Mouse (Mus musculus): ENCODE measurements around the gene Rflna. TPM values are rescaled to one million over a fixed set of nuclear protein-coding genes. Genes with fewer than 3 reads are reported as not detected.

Rflna gene
- total and polyA plus RNA-seq, 2 experiments, result 0.22 TPM; not detected in 1

DNA sequence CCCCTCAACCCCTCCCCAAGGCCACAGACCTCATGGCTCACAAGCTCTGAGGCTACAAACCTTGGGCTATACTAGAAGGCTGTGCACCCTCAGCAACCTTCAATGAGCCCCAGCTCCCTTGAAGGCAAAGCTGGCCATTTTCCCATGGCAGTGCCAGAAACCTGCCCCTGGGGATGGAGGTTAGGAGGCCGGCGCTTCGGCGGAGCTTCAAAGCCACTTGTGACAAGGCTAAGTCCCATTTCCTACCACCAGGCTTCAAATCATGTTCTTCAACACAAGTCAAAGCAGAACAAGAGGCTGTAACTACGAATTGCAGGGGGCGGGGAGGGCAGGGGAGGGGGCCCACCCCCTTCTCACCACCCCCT is 53.3 kb downstream of the Rflna start:
- Histone ChIP-seq H3K27ac (replicated peaks; ENCODE audit: insufficient read depth, low read depth, low read length) (no peak overlapping the region), H3K27me3 (ENCODE audit: control insufficient read depth, insufficient read depth, low read length) (no peaks in the 10 kb centered on the region), H3K4me3 (ENCODE audit: insufficient read depth, low read depth, low read length) (no peak overlapping the region), H3K79me2 (ENCODE audit: control insufficient read depth, insufficient read depth, low read length) (peaks cover 10% of the 10 kb centered on the region; the same call in 1 of the 2 replicates), H3K9ac (ENCODE audit: low read depth, low read length) (no peak overlapping the region), H3K4me1 (ENCODE audit: control insufficient read depth, insufficient read depth, low read length) (peaks cover 27% of the 10 kb centered on the region), H3K36me3 (ENCODE audit: control insufficient read depth, insufficient read depth, low read length) (no peaks in the 10 kb centered on the region; the same call in 1 of the 2 replicates)
- TF ChIP-seq CTCF (IDR thresholded peaks at IDR 0.05; ENCODE audit: low read depth, low read length) (no peak), POLR2A (IDR thresholded peaks at IDR 0.05; ENCODE audit: extremely low read depth, insufficient read depth, low read length) (no peak)
- WGBS, result 57% methylated on average over 6 of the region's 6 CpGs
- DNase-seq (ENCODE audit: extremely low read depth, low read depth, low spot score), result no peak

DNA sequence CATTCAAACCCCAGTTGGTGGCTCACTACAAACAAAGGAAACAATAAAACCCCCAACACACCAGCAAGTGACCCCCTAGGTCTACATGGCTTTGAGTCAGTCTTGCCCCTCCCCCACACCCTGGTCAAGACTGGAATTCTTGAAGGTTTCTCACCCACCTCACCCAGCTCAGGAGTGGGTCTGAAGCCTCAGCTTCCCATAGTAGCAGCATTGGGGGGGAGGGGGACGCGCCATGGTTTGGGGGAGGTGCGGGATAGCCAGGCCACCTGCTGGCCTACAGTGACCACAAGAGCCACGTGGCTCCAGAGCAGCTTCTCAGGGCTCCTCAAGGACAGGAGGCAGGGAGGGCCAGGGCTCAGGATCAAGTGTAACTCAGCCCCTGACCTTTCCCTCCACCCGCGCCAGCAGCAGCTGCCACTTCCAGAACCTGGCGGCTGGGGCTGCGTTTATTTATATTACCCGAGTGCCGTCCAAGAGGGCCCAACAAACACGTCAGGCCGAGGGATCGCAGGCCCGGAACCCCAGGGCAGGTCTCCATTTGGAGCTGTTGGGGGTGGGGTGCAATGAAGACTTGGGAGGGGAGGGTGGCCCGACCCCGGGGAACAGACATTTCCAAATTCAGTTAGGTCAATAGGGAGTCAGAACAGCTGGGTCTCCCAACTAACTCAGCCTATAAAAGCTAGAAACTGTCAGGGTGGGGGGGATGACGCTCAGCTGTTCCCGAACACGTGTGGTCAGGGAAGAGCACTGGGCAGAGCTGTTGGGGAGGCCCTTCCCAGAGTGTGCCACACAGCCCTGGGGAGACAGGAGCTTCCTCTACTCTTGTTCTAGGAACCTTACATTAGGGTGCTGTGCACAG is 53.9 kb downstream of the Rflna start:
- Histone ChIP-seq H3K27ac (replicated peaks; ENCODE audit: insufficient read depth, low read depth, low read length) (peak overlapping the region; percentile 24), H3K36me3 (ENCODE audit: control insufficient read depth, insufficient read depth, low read length) (no peaks in the 10 kb centered on the region; the same call in 1 of the 2 replicates), H3K27me3 (ENCODE audit: control insufficient read depth, insufficient read depth, low read length) (no peaks in the 10 kb centered on the region), H3K79me2 (ENCODE audit: control insufficient read depth, insufficient read depth, low read length) (peaks cover 5% of the 10 kb centered on the region; the same call in 1 of the 2 replicates), H3K9ac (ENCODE audit: low read depth, low read length) (peak overlapping the region; percentile 41), H3K4me1 (ENCODE audit: control insufficient read depth, insufficient read depth, low read length) (peaks cover 31% of the 10 kb centered on the region), H3K4me3 (ENCODE audit: insufficient read depth, low read depth, low read length) (peak overlapping the region; percentile 56; the same call in 1 of the 2 replicates)
- TF ChIP-seq POLR2A (IDR thresholded peaks at IDR 0.05; ENCODE audit: extremely low read depth, insufficient read depth, low read length) (no peak), CTCF (IDR thresholded peaks at IDR 0.05; ENCODE audit: low read depth, low read length) (no peak)
- peak; percentile 73 for DNase-seq (ENCODE audit: extremely low read depth, low read depth, low spot score)
- 32% methylated on average over 19 of the region's 19 CpGs for WGBS

DNA sequence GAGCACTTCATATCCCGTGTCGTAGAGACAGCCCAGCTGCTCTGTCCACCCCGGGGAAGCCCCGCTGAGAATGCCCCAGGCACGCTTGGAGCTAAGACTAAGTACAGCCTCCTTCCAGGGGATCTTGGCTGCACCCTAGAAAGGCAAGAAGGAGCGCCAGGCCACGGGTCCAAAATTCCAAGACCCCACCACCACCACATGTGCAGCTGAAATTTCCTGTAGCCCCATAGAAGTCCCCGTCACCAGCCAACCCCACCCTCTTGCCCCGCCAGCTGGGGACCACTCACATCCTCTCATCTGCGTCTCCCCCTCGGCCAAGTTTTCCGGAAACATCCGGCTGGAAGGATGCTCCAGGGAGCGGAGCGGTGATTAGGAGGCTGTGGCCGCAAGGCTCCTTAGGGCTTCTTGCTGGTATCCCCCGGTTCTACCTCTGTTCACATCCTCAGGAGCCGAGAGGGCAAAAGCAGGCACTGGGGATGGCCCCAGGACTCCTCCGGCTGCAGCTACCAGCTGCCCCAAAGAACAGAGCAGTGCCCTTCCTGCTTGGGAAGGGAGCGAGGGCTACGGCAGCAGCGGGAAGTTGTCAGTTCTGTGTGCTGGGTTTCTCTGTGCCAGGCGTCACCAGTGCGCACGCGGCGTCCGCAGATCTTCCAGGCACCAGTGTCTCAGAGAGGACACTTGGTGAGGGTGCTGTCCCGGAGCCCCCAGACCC is 54.7 kb downstream of the Rflna start:
- WGBS, result 51% methylated on average over 29 of the region's 29 CpGs
- Histone ChIP-seq H3K79me2 (ENCODE audit: control insufficient read depth, insufficient read depth, low read length) (no peaks in the 10 kb centered on the region; the same call in 1 of the 2 replicates), H3K9ac (ENCODE audit: low read depth, low read length) (peak overlapping the region; percentile 63), H3K27me3 (ENCODE audit: control insufficient read depth, insufficient read depth, low read length) (no peaks in the 10 kb centered on the region), H3K4me3 (ENCODE audit: insufficient read depth, low read depth, low read length) (peak overlapping the region; percentile 56), H3K27ac (replicated peaks; ENCODE audit: insufficient read depth, low read depth, low read length) (peak overlapping the region; percentile 80), H3K4me1 (ENCODE audit: control insufficient read depth, insufficient read depth, low read length) (peaks cover 31% of the 10 kb centered on the region), H3K36me3 (ENCODE audit: control insufficient read depth, insufficient read depth, low read length) (no peaks in the 10 kb centered on the region; the same call in 1 of the 2 replicates)
- TF ChIP-seq CTCF (IDR thresholded peaks at IDR 0.05; ENCODE audit: low read depth, low read length) (no peak), POLR2A (IDR thresholded peaks at IDR 0.05; ENCODE audit: extremely low read depth, insufficient read depth, low read length) (no peak)
- no peak for DNase-seq (ENCODE audit: extremely low read depth, low read depth, low spot score)

DNA sequence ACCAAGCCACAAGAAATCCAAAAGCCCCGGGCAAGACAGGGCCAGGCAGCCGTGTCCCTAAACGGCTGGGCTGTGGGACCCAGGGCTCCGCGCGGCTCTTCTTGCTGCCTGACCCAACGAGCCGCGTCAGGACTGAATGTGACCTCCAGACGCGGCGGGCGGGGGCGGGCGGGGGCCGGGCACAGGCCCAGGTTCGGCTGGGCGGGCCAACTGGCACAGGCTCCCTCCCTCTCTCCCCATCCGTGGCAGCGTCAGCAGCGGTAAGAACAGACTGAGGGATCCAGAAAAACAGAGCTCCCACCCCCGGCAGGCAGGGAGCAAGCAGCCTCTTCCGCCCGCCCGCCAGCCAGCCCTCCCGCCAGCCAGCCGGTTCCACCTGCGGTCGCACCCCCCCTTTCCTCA is 55.2 kb downstream of the Rflna start:
- H3K27ac ChIP-seq (replicated peaks; ENCODE audit: insufficient read depth, low read depth, low read length), result peak overlapping the region; percentile 80

More for the DNA sequence above, 55.2 kb downstream of the Rflna start:
- Histone ChIP-seq H3K4me3 (ENCODE audit: insufficient read depth, low read depth, low read length) (peak overlapping the region; percentile 56), H3K79me2 (ENCODE audit: control insufficient read depth, insufficient read depth, low read length) (no peaks in the 10 kb centered on the region; the same call in 1 of the 2 replicates), H3K36me3 (ENCODE audit: control insufficient read depth, insufficient read depth, low read length) (no peaks in the 10 kb centered on the region; the same call in 1 of the 2 replicates), H3K27me3 (ENCODE audit: control insufficient read depth, insufficient read depth, low read length) (no peaks in the 10 kb centered on the region), H3K9ac (ENCODE audit: low read depth, low read length) (peak overlapping the region; percentile 63), H3K4me1 (ENCODE audit: control insufficient read depth, insufficient read depth, low read length) (peaks cover 29% of the 10 kb centered on the region)
- no peak for TF ChIP-seq POLR2A (IDR thresholded peaks at IDR 0.05; ENCODE audit: extremely low read depth, insufficient read depth, low read length)
- no peak for TF ChIP-seq CTCF (IDR thresholded peaks at IDR 0.05; ENCODE audit: low read depth, low read length)
- 8% methylated on average over 27 of the region's 29 CpGs for WGBS
- DNase-seq (ENCODE audit: extremely low read depth, low read depth, low spot score), result peak; percentile 62

Other genes starting within 250 kb of the Rflna start
- gene Ccdc92, start 140.8 kb upstream of the Rflna start, total RNA-seq (2014; rRNA removed), result 0.13 TPM in 1 of 2 replicates, not detected in the other
- gene Ccdc92, start 140.8 kb upstream of the Rflna start, polyA plus RNA-seq (2012; rRNA removed), result 0.16 and 0.29 TPM in 2 replicates
- 12.2 and 14.2 TPM in 2 replicates for gene Zfp664, start 140.5 kb upstream of the Rflna start, total RNA-seq (2014; rRNA removed)
- gene Zfp664, start 140.5 kb upstream of the Rflna start, polyA plus RNA-seq (2012; rRNA removed), result 5.3 and 6.1 TPM in 2 replicates
- 7.1 and 9.4 TPM in 2 replicates for gene Ncor2, start 176.0 kb downstream of the Rflna start, total RNA-seq (2014; rRNA removed)
- gene Ncor2, start 176.0 kb downstream of the Rflna start, polyA plus RNA-seq (2012; rRNA removed), result 15.0 and 17.0 TPM in 2 replicates